Mouse (Mus musculus): ENCODE data around the gene Rasgrf2. TPM values are rescaled to one million over a fixed set of nuclear protein-coding genes. Genes with fewer than 3 reads are reported as not detected.
A peak's percentile ranks its signal among the peaks of the same experiment; 100 is the strongest.

The Rasgrf2 gene
- polyA plus RNA-seq, 1 experiment from 2014 or later = 0.39 TPM

DNA sequence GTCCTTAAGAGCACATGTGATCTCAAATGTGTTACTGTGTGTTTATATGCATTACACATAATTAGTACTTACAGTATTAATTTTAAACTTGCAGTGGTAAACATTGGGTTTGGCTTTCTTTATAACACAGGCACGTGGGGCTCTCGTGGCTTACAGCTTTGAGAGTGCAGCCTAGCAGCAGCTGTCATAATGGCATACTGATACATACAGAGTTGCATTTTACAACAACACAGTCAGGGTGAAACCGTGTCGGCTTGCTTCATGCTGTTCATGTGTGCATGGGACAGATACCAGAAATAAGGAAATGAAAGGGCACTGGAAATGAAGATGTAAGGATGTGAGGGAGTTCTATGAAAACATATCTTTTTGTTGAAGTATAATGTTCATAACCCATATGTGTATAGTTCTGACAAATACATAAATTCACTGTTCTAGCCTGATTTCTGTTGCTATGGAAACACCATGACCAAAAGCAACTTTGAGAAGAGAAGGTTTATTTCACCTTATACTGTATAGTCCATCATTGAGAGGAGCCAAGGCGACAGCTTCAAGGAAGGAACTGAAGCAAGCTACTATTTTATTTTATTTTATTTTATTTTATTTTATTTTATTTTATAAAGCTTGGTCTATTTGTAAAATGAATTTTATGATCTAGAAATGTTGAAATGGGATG, 246.6 kb downstream of the Rasgrf2 start:
- 55% methylated on average over 5 of the region's 5 CpGs for WGBS
- H3K27ac ChIP-seq (replicated peaks) = no peak overlapping the region
- H3K4me3 ChIP-seq (ENCODE audit: low read depth, low read length) = no peak overlapping the region
- no peaks in the 10 kb centered on the region for H3K27me3 ChIP-seq (ENCODE audit: control insufficient read depth, insufficient read depth, low read length)
- ATAC-seq (ENCODE audit: low FRiP score, low TSS enrichment) (no peak), DNase-seq (ENCODE audit: low spot score) (no peak)
- no peaks in the 10 kb centered on the region for H3K9me3 ChIP-seq (ENCODE audit: control insufficient read depth, low read length)
- no peak overlapping the region for H3K4me2 ChIP-seq (replicated peaks; ENCODE audit: low read depth)
- no peaks in the 10 kb centered on the region for H3K4me1 ChIP-seq (replicated peaks; ENCODE audit: control insufficient read depth, insufficient read depth)
- no peak for TF ChIP-seq CTCF (IDR thresholded peaks at IDR 0.05; ENCODE audit: low read depth)
- no peak for TF ChIP-seq EP300 (optimal IDR thresholded peaks at IDR 0.05)
- no peak overlapping the region for H3K9ac ChIP-seq (ENCODE audit: low read length)
- H3K36me3 ChIP-seq (ENCODE audit: control insufficient read depth, insufficient read depth, low read length) = no peaks in the 10 kb centered on the region

- ATAC-seq (ENCODE audit: low FRiP score, low TSS enrichment) (no peak), DNase-seq (ENCODE audit: low spot score) (peak; percentile 49)
- no peaks in the 10 kb centered on the region for H3K4me1 ChIP-seq (replicated peaks; ENCODE audit: control insufficient read depth, insufficient read depth)
- no peaks in the 10 kb centered on the region for H3K9me3 ChIP-seq (ENCODE audit: control insufficient read depth, low read length)
- H3K27me3 ChIP-seq (ENCODE audit: control insufficient read depth, insufficient read depth, low read length) = no peaks in the 10 kb centered on the region
- H3K4me2 ChIP-seq (replicated peaks; ENCODE audit: low read depth) = no peak overlapping the region
- TF ChIP-seq CTCF (IDR thresholded peaks at IDR 0.05; ENCODE audit: low read depth) = peak; percentile 77
- no peak for TF ChIP-seq EP300 (optimal IDR thresholded peaks at IDR 0.05)
- H3K9ac ChIP-seq (ENCODE audit: low read length) = no peak overlapping the region
- H3K36me3 ChIP-seq (ENCODE audit: control insufficient read depth, insufficient read depth, low read length) = no peaks in the 10 kb centered on the region
- no peak overlapping the region for H3K4me3 ChIP-seq (ENCODE audit: low read depth, low read length)
- H3K27ac ChIP-seq (replicated peaks) = no peak overlapping the region
- 58% methylated on average over 9 of the region's 9 CpGs for WGBS
Observed at GRCm38 (mm10) chr13:91881837-91882480, 249.5 kb downstream of the Rasgrf2 start.

DNA sequence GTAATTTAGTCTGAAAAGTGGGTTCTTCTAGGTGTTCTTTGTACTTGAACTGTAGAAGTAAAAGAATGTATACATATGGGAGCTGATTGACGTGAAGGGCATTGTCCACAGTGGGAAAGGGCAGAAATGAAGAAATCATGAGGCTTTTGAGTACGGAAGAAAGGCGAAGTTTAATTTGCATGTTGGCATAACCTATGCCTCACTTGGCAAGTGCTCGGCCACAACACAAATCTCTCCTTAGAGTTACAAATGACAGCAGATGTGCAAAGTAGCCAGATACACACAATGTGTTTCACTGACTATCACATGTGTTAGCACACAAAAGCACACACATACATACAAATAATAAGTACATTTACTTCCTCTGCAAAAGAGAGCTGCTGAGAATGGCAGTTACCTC, 251.2 kb downstream of the Rasgrf2 start:
- Histone ChIP-seq H3K27me3 (ENCODE audit: control insufficient read depth, insufficient read depth, low read length) (no peaks in the 10 kb centered on the region), H3K4me1 (replicated peaks; ENCODE audit: control insufficient read depth, insufficient read depth) (no peaks in the 10 kb centered on the region), H3K36me3 (ENCODE audit: control insufficient read depth, insufficient read depth, low read length) (no peaks in the 10 kb centered on the region), H3K27ac (replicated peaks) (no peak overlapping the region), H3K9me3 (ENCODE audit: control insufficient read depth, low read length) (no peaks in the 10 kb centered on the region), H3K4me3 (ENCODE audit: low read depth, low read length) (no peak overlapping the region), H3K4me2 (replicated peaks; ENCODE audit: low read depth) (no peak overlapping the region), H3K9ac (ENCODE audit: low read length) (no peak overlapping the region)
- ATAC-seq (ENCODE audit: low FRiP score, low TSS enrichment) = no peak
- TF ChIP-seq CTCF (IDR thresholded peaks at IDR 0.05; ENCODE audit: low read depth) (no peak), EP300 (optimal IDR thresholded peaks at IDR 0.05) (no peak)
- 77% methylated on average over 4 of the region's 4 CpGs for WGBS
- DNase-seq (ENCODE audit: low spot score) = no peak

DNA sequence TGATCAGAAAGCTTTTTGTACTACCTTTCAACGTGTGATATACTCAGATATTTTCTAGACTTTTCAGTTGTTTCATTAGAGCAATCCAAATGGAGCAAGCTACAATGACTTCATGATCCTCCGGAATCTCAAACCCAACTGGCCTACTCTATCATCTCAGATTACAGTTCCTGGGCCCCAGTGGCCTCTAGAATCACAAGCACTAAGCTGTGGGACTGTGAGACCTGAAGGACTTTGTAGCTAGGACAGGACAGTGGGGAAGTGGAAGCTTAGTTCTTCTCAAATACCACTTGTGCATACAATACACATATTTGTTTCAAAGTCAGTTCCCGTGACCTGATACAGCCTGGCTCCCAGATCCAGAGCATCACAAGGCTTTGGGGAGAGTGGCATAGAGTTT, 253.5 kb downstream of the Rasgrf2 start:
- H3K27ac ChIP-seq (replicated peaks) = no peak overlapping the region
- ATAC-seq (ENCODE audit: low FRiP score, low TSS enrichment) = no peak

DNA sequence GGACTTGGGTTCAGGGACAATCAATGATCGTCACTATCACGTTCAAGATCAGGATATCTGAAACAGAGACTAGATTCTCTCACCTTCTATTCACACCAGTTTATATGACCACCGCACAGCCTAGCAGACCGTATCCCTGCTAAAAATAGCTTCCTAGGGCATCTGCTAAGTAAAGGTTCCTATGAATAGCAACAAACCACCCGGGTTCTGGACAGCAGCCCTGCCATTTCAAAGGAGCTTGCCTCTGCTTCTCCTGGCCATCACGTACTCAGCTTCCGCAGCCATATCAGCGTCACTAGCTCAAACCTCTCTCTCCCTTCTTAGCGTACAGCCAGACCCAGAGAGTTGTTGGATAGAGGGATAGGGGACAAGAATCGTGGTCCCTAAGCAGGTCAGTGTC, 254.1 kb downstream of the Rasgrf2 start:
- no peaks in the 10 kb centered on the region for H3K4me1 ChIP-seq (replicated peaks; ENCODE audit: control insufficient read depth, insufficient read depth)
- no peaks in the 10 kb centered on the region for H3K9me3 ChIP-seq (ENCODE audit: control insufficient read depth, low read length)
- no peaks in the 10 kb centered on the region for H3K27me3 ChIP-seq (ENCODE audit: control insufficient read depth, insufficient read depth, low read length)
- H3K27ac ChIP-seq (replicated peaks) = no peak overlapping the region
- TF ChIP-seq EP300 (optimal IDR thresholded peaks at IDR 0.05) (no peak), CTCF (IDR thresholded peaks at IDR 0.05; ENCODE audit: low read depth) (no peak)
- DNase-seq (ENCODE audit: low spot score) = no peak
- ATAC-seq (ENCODE audit: low FRiP score, low TSS enrichment) = no peak
- no peak overlapping the region for H3K9ac ChIP-seq (ENCODE audit: low read length)
- no peak overlapping the region for H3K4me2 ChIP-seq (replicated peaks; ENCODE audit: low read depth)
- no peak overlapping the region for H3K4me3 ChIP-seq (ENCODE audit: low read depth, low read length)
- no peaks in the 10 kb centered on the region for H3K36me3 ChIP-seq (ENCODE audit: control insufficient read depth, insufficient read depth, low read length)
- WGBS = 68% methylated on average over 10 of the region's 10 CpGs

More for the DNA sequence above, 253.5 kb downstream of the Rasgrf2 start:
- Histone ChIP-seq H3K27me3 (ENCODE audit: control insufficient read depth, insufficient read depth, low read length) (no peaks in the 10 kb centered on the region), H3K9ac (ENCODE audit: low read length) (no peak overlapping the region), H3K9me3 (ENCODE audit: control insufficient read depth, low read length) (no peaks in the 10 kb centered on the region), H3K4me3 (ENCODE audit: low read depth, low read length) (no peak overlapping the region), H3K36me3 (ENCODE audit: control insufficient read depth, insufficient read depth, low read length) (no peaks in the 10 kb centered on the region), H3K4me2 (replicated peaks; ENCODE audit: low read depth) (no peak overlapping the region), H3K4me1 (replicated peaks; ENCODE audit: control insufficient read depth, insufficient read depth) (no peaks in the 10 kb centered on the region)
- TF ChIP-seq EP300 (optimal IDR thresholded peaks at IDR 0.05) (no peak), CTCF (IDR thresholded peaks at IDR 0.05; ENCODE audit: low read depth) (no peak)
- DNase-seq (ENCODE audit: low spot score) = no peak
- 80% methylated on average over 3 of the region's 3 CpGs for WGBS

GRCm38 (mm10) chr13:91876741-91877349, 254.6 kb downstream of the Rasgrf2 start, which contains the start of gene Ckmt2:
Gene Ckmt2 (minus strand): TSS chr13:91876885.
- DNase-seq (ENCODE audit: low spot score) = peak; percentile 31
- no peaks in the 10 kb centered on the region for H3K4me1 ChIP-seq (replicated peaks; ENCODE audit: control insufficient read depth, insufficient read depth)
- no peak within 1 kb of the TSS for H3K4me3 ChIP-seq (ENCODE audit: low read depth, low read length)
- H3K27ac ChIP-seq (replicated peaks) = no peak within 1 kb of the TSS
- H3K9me3 ChIP-seq (ENCODE audit: control insufficient read depth, low read length) = no peaks in the 10 kb centered on the region
- H3K27me3 ChIP-seq (ENCODE audit: control insufficient read depth, insufficient read depth, low read length) = no peaks in the 10 kb centered on the region
- 55% methylated on average over 5 of the region's 5 CpGs for WGBS
- no peak within 1 kb of the TSS for H3K9ac ChIP-seq (ENCODE audit: low read length)
- peak; percentile 83 for ATAC-seq (ENCODE audit: low FRiP score, low TSS enrichment)
- no peaks in the 10 kb centered on the region for H3K36me3 ChIP-seq (ENCODE audit: control insufficient read depth, insufficient read depth, low read length)
- no peak within 1 kb of the TSS for H3K4me2 ChIP-seq (replicated peaks; ENCODE audit: low read depth)
- TF ChIP-seq EP300 (optimal IDR thresholded peaks at IDR 0.05) = no peak
- no peak for TF ChIP-seq CTCF (IDR thresholded peaks at IDR 0.05; ENCODE audit: low read depth)

All from stomach, postnatal 0 days (tissue).